Mouse (Mus musculus) heart, postnatal 0 days (tissue): ENCODE data around the gene Car10. TPM values are rescaled to one million over a fixed set of nuclear protein-coding genes. Genes with fewer than 3 reads are reported as not detected.

Source experiments
- ATAC-seq: fragments of 200-750 bp; cut with Nextera tagmentation; 2 replicates; pipeline ENCODE4 v1.8.0; 2017; ENCODE audit warnings: low read depth, moderate number of reproducible peaks, moderate library complexity; ENCODE audit not compliant: insufficient read depth
- DNase-seq: peaks from one replicate; pipeline ENCODE4 v3.0.0-alpha.2; 2016; ENCODE audit warnings: low spot score
- H3K27ac ChIP-seq: fragments of 300-500 bp; sonication (generic); 2 replicates; pipeline ENCODE4 v1.5.1; 2014; ENCODE audit warnings: low read depth, mild to moderate bottlenecking
- H3K27me3 ChIP-seq: fragments of 300-500 bp; sonication (generic); 2 replicates; pipeline ENCODE4 v1.6.1; 2014; ENCODE audit warnings: low read length, mixed read lengths; ENCODE audit not compliant: control insufficient read depth, insufficient read depth
- H3K36me3 ChIP-seq: fragments of 300-500 bp; sonication (generic); replicated peaks from 2 replicates; pipeline ENCODE4 v1.6.1; 2014; ENCODE audit warnings: low read length, mixed read lengths; ENCODE audit not compliant: control insufficient read depth, insufficient read depth
- H3K4me1 ChIP-seq: fragments of 300-500 bp; sonication (generic); 2 replicates; pipeline ENCODE4 v1.6.1; 2014; ENCODE audit warnings: antibody characterized with exemption; ENCODE audit not compliant: control insufficient read depth, insufficient read depth
- H3K4me2 ChIP-seq: fragments of 300-500 bp; sonication (generic); 2 replicates; pipeline ENCODE4 v1.6.1; 2014; ENCODE audit warnings: low read depth, mild to moderate bottlenecking, low read length, moderate library complexity
- H3K4me3 ChIP-seq: fragments of 300-500 bp; sonication (generic); 2 replicates; pipeline ENCODE4 v1.5.1; 2014; ENCODE audit warnings: low read depth, low read length
- H3K9ac ChIP-seq: fragments of 300-500 bp; sonication (generic); replicated peaks from 2 replicates; pipeline ENCODE4 v1.6.1; 2014; ENCODE audit warnings: low read depth, low read length, mixed read lengths
- H3K9me3 ChIP-seq: fragments of 300-500 bp; sonication (generic); replicated peaks from 2 replicates; pipeline ENCODE4 v1.6.1; 2016; ENCODE audit warnings: low read length; ENCODE audit not compliant: control insufficient read depth
- CTCF ChIP-seq: IDR thresholded peaks from 2 replicates; pipeline ENCODE4 v1.5.1; 2016; ENCODE audit warnings: antibody characterized with exemption, control low read depth, low read depth
- EP300 ChIP-seq: IDR thresholded peaks from 2 replicates; pipeline ENCODE4 v1.6.1; 2016; ENCODE audit warnings: antibody characterized with exemption, low read depth
- WGBS: fragments of 180-500 bp; shearing (Covaris S2); extraction: QIAGEN DNeasy Blood & Tissue Kit; methylation state at CpG from one replicate; pipeline ENCODE4 v1.1.7; 2014; 5-methylcytosine and 5-hydroxymethylcytosine counted together
- polyA plus RNA-seq: library from polyadenylated mRNA; unstranded; fragments of >200 nt; fragmentation: Nextera tagmentation; extraction: Ambion mirVana; gene quantifications from 2 replicates; pipeline ENCODE4 v1.2.1, GENCODE M21; 2015
- total RNA-seq: library from RNA; depleted of rRNA; stranded (reverse); fragments of >200 nt; gene quantifications from 2 replicates; pipeline ENCODE4 v1.2.3, GENCODE M21; 2014; ENCODE audit warnings: low replicate concordance

The Car10 gene
- total and polyA plus RNA-seq, 2 experiments from 2014 or later, result not detected

GRCm38 (mm10) chr11:93594033-93594432 lies 496.2 kb downstream of the Car10 start:
- DNase-seq (no peak), ATAC-seq (no peak)
- Histone ChIP-seq H3K4me3 (no peak overlapping the region), H3K9ac (no peak overlapping the region), H3K4me2 (no peak overlapping the region), H3K4me1 (no peaks in the 10 kb centered on the region), H3K27me3 (no peaks in the 10 kb centered on the region), H3K27ac (no peak overlapping the region), H3K9me3 (no peaks in the 10 kb centered on the region), H3K36me3 (no peaks in the 10 kb centered on the region)
- TF ChIP-seq CTCF, result no peak
- no peak for TF ChIP-seq EP300
- WGBS, result 12% methylated on average over 2 of the region's 2 CpGs

GRCm38 (mm10) chr11:93598175-93598574 lies 500.3 kb downstream of the Car10 start:
- no peaks in the 10 kb centered on the region for H3K4me1 ChIP-seq
- ATAC-seq, result no peak
- DNase-seq, result no peak
- H3K27ac ChIP-seq, result no peak overlapping the region
- TF ChIP-seq CTCF (no peak), EP300 (no peak)
- no peak overlapping the region for H3K4me3 ChIP-seq
- H3K27me3 ChIP-seq, result no peaks in the 10 kb centered on the region
- H3K36me3 ChIP-seq, result no peaks in the 10 kb centered on the region
- no peak overlapping the region for H3K4me2 ChIP-seq
- WGBS, result 43% methylated on average over 4 of the region's 4 CpGs
- no peak overlapping the region for H3K9ac ChIP-seq
- H3K9me3 ChIP-seq, result no peaks in the 10 kb centered on the region

- H3K27ac ChIP-seq, result no peak overlapping the region
- H3K4me2 ChIP-seq, result no peak overlapping the region
- no peaks in the 10 kb centered on the region for H3K27me3 ChIP-seq
- WGBS, result 59% methylated on average over 3 of the region's 3 CpGs
- ATAC-seq (no peak), DNase-seq (no peak)
- H3K36me3 ChIP-seq, result no peaks in the 10 kb centered on the region
- no peaks in the 10 kb centered on the region for H3K4me1 ChIP-seq
- H3K9me3 ChIP-seq, result no peaks in the 10 kb centered on the region
- H3K9ac ChIP-seq, result no peak overlapping the region
- TF ChIP-seq EP300 (no peak), CTCF (no peak)
- no peak overlapping the region for H3K4me3 ChIP-seq
Observed at GRCm38 (mm10) chr11:93599755-93600154, 501.9 kb downstream of the Car10 start.

GRCm38 (mm10) chr11:93603575-93603974 lies 505.7 kb downstream of the Car10 start:
- Histone ChIP-seq H3K4me2 (no peak overlapping the region), H3K27ac (no peak overlapping the region), H3K9me3 (no peaks in the 10 kb centered on the region), H3K36me3 (no peaks in the 10 kb centered on the region), H3K4me1 (no peaks in the 10 kb centered on the region), H3K27me3 (no peaks in the 10 kb centered on the region), H3K9ac (no peak overlapping the region), H3K4me3 (no peak overlapping the region)
- no peak for ATAC-seq
- no peak for TF ChIP-seq EP300
- TF ChIP-seq CTCF, result no peak
- WGBS, result 79% methylated on average over 1 of the region's 1 CpGs
- DNase-seq, result no peak

- TF ChIP-seq CTCF, result no peak
- no peak for TF ChIP-seq EP300
- H3K9me3 ChIP-seq, result no peaks in the 10 kb centered on the region
- 77% methylated on average over 1 of the region's 1 CpGs for WGBS
- ATAC-seq (no peak), DNase-seq (no peak)
- no peaks in the 10 kb centered on the region for H3K36me3 ChIP-seq
- H3K4me2 ChIP-seq, result no peak overlapping the region
- H3K4me1 ChIP-seq, result no peaks in the 10 kb centered on the region
- no peaks in the 10 kb centered on the region for H3K27me3 ChIP-seq
- H3K4me3 ChIP-seq, result no peak overlapping the region
- no peak overlapping the region for H3K9ac ChIP-seq
- no peak overlapping the region for H3K27ac ChIP-seq
Observed at GRCm38 (mm10) chr11:93607111-93607510, 509.3 kb downstream of the Car10 start.

GRCm38 (mm10) chr11:93608716-93609115 lies 510.9 kb downstream of the Car10 start:
- H3K9ac ChIP-seq, result no peak overlapping the region
- TF ChIP-seq CTCF (no peak), EP300 (no peak)
- 61% methylated on average over 7 of the region's 7 CpGs for WGBS
- no peaks in the 10 kb centered on the region for H3K4me1 ChIP-seq
- H3K27me3 ChIP-seq, result no peaks in the 10 kb centered on the region
- H3K9me3 ChIP-seq, result no peaks in the 10 kb centered on the region
- H3K36me3 ChIP-seq, result no peaks in the 10 kb centered on the region
- DNase-seq, result no peak
- no peak for ATAC-seq
- H3K27ac ChIP-seq, result no peak overlapping the region
- no peak overlapping the region for H3K4me2 ChIP-seq
- H3K4me3 ChIP-seq, result no peak overlapping the region
